Mouse (Mus musculus): ENCODE data around the gene Hmces. TPM values are rescaled to one million over a fixed set of nuclear protein-coding genes. Genes with fewer than 3 reads are reported as not detected.

Gene Hmces
- polyA plus RNA-seq, 1 experiment from 2014 or later = 14.9 TPM

DNA sequence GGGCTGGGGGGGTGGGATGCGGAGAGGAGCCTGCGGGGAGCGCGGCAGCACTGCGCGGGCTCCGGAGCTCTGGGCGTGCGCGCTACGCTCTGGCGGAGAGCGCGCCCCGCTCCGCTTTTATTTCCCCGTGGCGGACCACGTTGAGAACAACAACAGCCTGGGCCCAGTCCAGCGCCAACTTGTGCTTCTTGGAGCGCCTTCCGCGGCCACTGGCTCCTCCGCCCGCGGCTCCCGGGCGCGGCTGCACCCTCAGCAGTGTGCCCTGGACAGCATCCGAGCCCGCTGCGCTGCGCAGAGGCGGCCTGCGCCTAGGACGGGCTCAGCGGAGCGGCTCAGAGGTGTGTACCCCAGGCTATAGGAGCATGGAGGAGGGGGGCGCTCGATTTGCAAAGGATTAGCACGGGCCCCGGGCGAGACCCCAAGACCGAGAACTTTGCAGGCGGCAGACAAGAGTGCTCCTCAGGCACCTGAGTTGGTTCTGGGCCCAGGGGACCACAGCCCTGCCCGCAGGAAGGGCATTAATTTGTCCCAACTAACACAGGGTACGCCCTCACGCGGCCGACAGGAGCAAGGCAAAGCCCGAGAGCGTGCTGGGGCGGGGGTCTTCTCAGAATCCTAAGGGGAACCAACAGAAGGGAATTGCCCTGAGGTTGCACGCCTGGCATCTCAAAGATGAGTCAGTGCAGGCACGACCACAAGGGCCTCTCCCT is 68.0 kb downstream of the Hmces start, which contains the start of gene H1fx:
Gene H1fx, minus strand, starts transcription at position 91 of the 710 bp plus-strand sequence.
- Histone ChIP-seq H3K4me3 (ENCODE audit: low read depth, low read length) (peak within 1 kb of the TSS; percentile 62), H3K4me1 (ENCODE audit: control insufficient read depth, low read depth, low read length) (no peaks in the 10 kb centered on the region; the same call in 1 of the 2 replicates), H3K36me3 (ENCODE audit: control insufficient read depth, insufficient read depth) (no peaks in the 10 kb centered on the region), H3K27ac (ENCODE audit: low read length) (no peak within 1 kb of the TSS), H3K9me3 (replicated peaks; ENCODE audit: control insufficient read depth, low read length) (no peaks in the 10 kb centered on the region), H3K27me3 (ENCODE audit: control insufficient read depth, insufficient read depth, low read depth, low read length) (peaks cover 37% of the 10 kb centered on the region), H3K4me2 (ENCODE audit: low read depth, low read length) (peak within 1 kb of the TSS; percentile 66), H3K9ac (ENCODE audit: low read depth, low read length) (peak within 1 kb of the TSS; percentile 43; the same call in 1 of the 2 replicates)
- peak; percentile 72 for ATAC-seq (ENCODE audit: low read depth)
- 2% methylated on average over 53 of the region's 55 CpGs for WGBS (ENCODE audit: insufficient replicate concordance)

DNA sequence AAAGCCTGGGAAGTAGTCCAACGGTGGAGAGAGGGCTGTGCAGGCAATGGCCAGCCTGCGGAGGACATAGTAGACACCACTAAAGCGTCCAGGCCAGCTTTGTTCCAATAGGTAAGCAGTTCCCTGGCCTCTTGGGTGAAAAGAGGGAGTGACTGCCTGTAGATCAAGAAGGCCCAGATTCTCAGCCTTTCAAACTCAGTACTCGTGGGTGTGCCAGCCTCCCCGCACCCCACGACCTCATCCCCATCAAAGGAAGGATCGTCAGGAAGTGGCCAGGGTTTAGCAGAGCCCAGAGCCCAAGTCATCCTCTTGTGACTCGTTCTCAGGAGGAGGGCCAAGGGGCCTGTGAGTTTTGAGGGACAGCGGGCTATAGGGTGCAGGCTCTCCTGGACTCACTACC is 68.8 kb downstream of the Hmces start:
- no peak for ATAC-seq (ENCODE audit: low read depth)
- Histone ChIP-seq H3K9me3 (replicated peaks; ENCODE audit: control insufficient read depth, low read length) (no peaks in the 10 kb centered on the region), H3K4me1 (ENCODE audit: control insufficient read depth, low read depth, low read length) (no peaks in the 10 kb centered on the region; the same call in 1 of the 2 replicates), H3K27ac (ENCODE audit: low read length) (no peak overlapping the region), H3K4me3 (ENCODE audit: low read depth, low read length) (no peak overlapping the region), H3K9ac (ENCODE audit: low read depth, low read length) (no peak overlapping the region), H3K4me2 (ENCODE audit: low read depth, low read length) (no peak overlapping the region), H3K27me3 (ENCODE audit: control insufficient read depth, insufficient read depth, low read depth, low read length) (peaks cover 37% of the 10 kb centered on the region), H3K36me3 (ENCODE audit: control insufficient read depth, insufficient read depth) (no peaks in the 10 kb centered on the region)
- 43% methylated on average over 9 of the region's 9 CpGs for WGBS (ENCODE audit: insufficient replicate concordance)

Small RNAs within 50 kb of the gene (microRNA-seq; reads per million reads assigned to microRNA genes)
- 1.5 reads per million for gene Gm47286

Other genes with a start within 250 kb of the Hmces start
- 13.9 and 15.4 TPM in 2 replicates for gene Aplf, start 241.7 kb upstream of the Hmces start, polyA plus RNA-seq (2015; fragmentation: Nextera tagmentation; extraction: Ambion mirVana)
- gene Efcc1, start 183.1 kb upstream of the Hmces start, polyA plus RNA-seq (2015; fragmentation: Nextera tagmentation; extraction: Ambion mirVana) = 0.18 and 0.23 TPM in 2 replicates
- 24.8 and 26.2 TPM in 2 replicates for gene Gp9, start 135.9 kb upstream of the Hmces start, polyA plus RNA-seq (2015; fragmentation: Nextera tagmentation; extraction: Ambion mirVana)
- gene Rab43, start 101.8 kb upstream of the Hmces start, polyA plus RNA-seq (2015; fragmentation: Nextera tagmentation; extraction: Ambion mirVana) = 32.4 and 34.8 TPM in 2 replicates
- 4.5 and 4.6 TPM in 2 replicates for gene Gm45140, start 78.1 kb upstream of the Hmces start, polyA plus RNA-seq (2015; fragmentation: Nextera tagmentation; extraction: Ambion mirVana)
- gene Isy1, start 75.1 kb upstream of the Hmces start, polyA plus RNA-seq (2015; fragmentation: Nextera tagmentation; extraction: Ambion mirVana) = 17.5 and 24.2 TPM in 2 replicates
- gene Cnbp, start 62.8 kb upstream of the Hmces start, polyA plus RNA-seq (2015; fragmentation: Nextera tagmentation; extraction: Ambion mirVana) = 486 and 530 TPM in 2 replicates
- 58.1 and 59.3 TPM in 2 replicates for gene Copg1, start 26.1 kb upstream of the Hmces start, polyA plus RNA-seq (2015; fragmentation: Nextera tagmentation; extraction: Ambion mirVana)
- gene H1fx, start 67.7 kb downstream of the Hmces start, polyA plus RNA-seq (2015; fragmentation: Nextera tagmentation; extraction: Ambion mirVana) = 0.55 and 0.79 TPM in 2 replicates
- 112 and 113 TPM in 2 replicates for gene Rab7, start 131.3 kb downstream of the Hmces start, polyA plus RNA-seq (2015; fragmentation: Nextera tagmentation; extraction: Ambion mirVana)
- gene Rpn1, start 170.5 kb downstream of the Hmces start, polyA plus RNA-seq (2015; fragmentation: Nextera tagmentation; extraction: Ambion mirVana) = 173 and 183 TPM in 2 replicates

Data from liver, embryonic 16.5 days (tissue).